Mouse (Mus musculus) ZHBTc4 (cell line): ENCODE measurements at regions not wholly inside any gene's neighbourhood (a gene's known extent, or its start where the extent isn't known, plus 50 kb on each side); places are given as distances from the start of the nearest gene placed in this dataset.
A peak's percentile ranks its signal among the peaks of the same experiment; 100 is the strongest.

Source experiments
- DNase-seq: peaks from one replicate; pipeline ENCODE4 v3.0.0-alpha.2; 2011; ENCODE audit warnings: low read depth, low spot score

DNA sequence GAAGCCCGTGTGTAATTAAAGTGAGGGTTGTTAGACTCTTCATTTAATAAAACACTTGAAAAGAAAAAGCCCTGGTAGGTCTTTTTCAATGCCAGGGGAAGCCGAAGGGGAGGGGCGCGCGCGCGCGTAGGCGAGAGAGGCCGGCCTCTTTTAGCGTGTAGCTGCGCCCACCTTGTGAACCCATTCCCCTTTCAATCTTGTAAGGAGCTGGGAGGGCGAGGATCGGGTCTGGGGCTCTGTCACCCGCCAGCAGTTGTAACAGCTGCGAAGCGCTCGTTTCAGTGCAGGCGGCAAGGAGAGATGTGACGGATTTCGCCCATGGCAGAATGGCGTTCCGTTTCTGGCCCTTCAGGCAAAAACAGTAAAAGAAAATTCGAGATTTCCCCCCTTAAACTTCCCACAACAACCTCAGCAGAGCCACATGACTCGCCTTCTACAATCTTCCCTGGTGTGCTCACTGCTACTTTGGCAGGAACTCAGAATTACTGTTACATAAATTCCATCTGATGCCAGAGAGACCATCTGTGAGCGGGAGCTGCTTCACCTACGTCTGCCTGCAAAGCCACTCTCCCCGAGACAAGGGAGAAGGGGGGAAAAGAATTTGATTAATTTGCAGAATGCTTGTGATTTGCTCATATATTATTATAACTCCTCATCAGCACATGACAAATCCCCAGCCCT, 436.4 kb downstream of the Zfp536 start:
- peak; percentile 25 for DNase-seq

DNA sequence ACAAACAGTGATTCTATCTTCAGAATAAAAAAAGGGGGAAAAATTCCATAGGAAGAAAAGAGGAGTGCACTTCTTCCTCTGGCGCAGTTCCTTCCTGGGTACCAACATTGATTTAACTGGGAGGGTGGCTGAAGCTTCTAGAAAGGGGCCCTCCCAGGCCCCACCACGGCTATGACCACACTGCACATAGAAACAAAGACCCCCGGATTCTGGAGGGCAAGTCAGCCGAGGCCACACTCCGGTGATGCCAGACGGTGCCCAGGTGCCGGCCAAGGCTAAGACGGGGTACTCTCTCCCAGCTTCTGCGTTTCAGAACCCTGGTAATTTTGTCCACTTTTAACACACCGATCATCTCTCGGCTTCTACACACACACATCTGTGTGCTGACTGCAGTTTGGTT, 435.8 kb downstream of the Zfp536 start:
- DNase-seq: no peak

DNA sequence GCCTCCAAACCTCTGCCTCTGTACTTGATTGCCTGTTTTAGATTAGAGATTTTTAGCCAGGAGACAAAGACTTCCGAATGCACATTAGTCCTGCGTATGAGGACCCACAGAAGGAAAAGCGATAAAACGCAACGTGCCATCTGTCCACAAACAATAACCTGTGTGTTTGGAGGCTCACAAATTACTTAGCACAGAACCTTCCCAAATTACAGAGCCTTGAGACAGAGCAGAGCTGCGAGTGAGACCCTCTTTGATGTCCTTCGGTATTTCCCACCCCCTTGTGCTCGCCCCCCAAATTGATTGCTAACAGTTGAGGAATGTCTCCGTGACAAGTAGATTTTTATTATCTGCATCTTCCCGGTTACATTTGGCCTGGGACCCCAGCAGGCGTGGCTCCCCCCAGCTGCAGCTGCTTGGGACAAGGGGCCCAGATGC, 435.4 kb downstream of the Zfp536 start:
- no peak for DNase-seq

DNA sequence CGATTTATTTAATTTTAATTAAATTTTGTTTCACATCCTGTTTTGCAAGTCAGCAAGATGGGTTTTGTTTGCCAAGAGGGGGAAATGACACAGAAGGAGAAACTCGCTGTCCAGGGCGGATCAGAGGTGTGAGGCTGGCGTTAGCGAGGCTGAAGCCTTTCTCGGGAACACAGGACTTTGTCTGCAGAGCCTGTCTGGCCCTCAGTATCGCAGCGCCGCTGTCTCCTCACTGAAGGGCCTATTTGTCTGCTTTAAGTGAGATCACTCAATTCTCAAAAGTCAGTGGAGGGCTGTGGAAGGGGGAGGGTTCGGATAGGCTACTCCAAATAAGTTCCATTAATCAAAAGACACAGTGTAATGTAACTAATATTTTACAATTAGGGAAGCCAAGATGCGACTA, 430.8 kb downstream of the Zfp536 start:
- no peak for DNase-seq

- no peak for DNase-seq
Measured at GRCm38 (mm10) chr7:37343021-37343593, 430.3 kb downstream of the Zfp536 start.

DNA sequence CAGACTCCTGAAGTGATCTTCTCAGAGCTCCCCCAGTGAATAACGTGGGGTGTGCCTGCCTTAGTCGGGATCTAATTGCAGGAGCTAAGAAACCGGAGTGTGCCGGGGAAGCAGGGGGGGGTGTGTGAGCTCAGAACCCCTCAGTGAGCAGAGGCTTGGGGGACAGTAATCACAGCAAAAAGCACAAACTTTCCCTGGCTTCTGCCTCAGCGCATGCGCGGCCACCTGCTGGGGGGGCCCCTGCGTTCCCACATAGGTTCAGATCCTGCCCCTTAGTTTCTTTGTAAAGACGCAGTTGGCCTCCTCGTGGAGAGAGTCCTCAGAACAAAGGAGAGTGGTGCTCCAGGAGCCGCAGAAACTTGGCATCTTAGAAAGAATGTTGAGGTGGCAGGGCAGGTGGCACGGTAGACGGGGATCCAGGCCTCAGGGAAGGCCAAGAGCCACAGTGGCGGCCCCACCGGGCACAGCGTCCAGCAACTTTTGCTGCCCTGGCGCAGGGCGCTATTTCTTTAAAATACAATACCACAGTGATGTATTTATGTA, 429.7 kb downstream of the Zfp536 start:
- no peak for DNase-seq

DNA sequence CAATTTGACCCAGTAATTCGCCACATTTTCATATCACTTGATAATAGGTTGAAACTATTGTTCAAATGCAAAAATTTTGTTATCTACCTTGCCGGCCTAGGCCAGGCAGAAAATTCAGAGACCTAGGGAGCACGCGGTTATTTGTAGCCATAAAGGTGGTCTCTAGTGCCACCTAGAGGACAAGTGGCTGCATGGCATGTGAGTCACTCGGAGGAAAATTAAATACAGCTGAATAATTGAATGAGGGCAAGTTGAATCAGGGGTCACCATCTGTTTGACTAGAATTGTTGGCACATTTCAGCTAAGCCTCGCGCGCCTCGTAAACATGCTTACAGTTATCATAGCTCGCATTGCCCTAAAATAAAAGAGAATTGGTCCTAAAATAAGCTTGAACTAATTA, 427.4 kb downstream of the Zfp536 start:
- DNase-seq: peak; percentile 73

- DNase-seq: peak; percentile 91
Measured at GRCm38 (mm10) chr7:37357647-37358395, 415.6 kb downstream of the Zfp536 start.

- DNase-seq: peak; percentile 36
Measured at GRCm38 (mm10) chr7:37358492-37358891, 414.9 kb downstream of the Zfp536 start.

- no peak for DNase-seq
Measured at GRCm38 (mm10) chr7:37359473-37359872, 414.0 kb downstream of the Zfp536 start.

- peak; percentile 64 for DNase-seq
Measured at GRCm38 (mm10) chr7:37360171-37360570, 413.3 kb downstream of the Zfp536 start.

- peak; percentile 49 for DNase-seq
Measured at GRCm38 (mm10) chr7:37361802-37362441, 411.5 kb downstream of the Zfp536 start.

GRCm38 (mm10) chr7:37362879-37363278, 410.6 kb downstream of the Zfp536 start:
- DNase-seq: no peak

GRCm38 (mm10) chr7:37363629-37364175, 409.7 kb downstream of the Zfp536 start:
- DNase-seq: no peak

GRCm38 (mm10) chr7:37364221-37364620, 409.2 kb downstream of the Zfp536 start:
- DNase-seq: no peak

- no peak for DNase-seq
Measured at GRCm38 (mm10) chr7:37366006-37366405, 407.4 kb downstream of the Zfp536 start.

DNA sequence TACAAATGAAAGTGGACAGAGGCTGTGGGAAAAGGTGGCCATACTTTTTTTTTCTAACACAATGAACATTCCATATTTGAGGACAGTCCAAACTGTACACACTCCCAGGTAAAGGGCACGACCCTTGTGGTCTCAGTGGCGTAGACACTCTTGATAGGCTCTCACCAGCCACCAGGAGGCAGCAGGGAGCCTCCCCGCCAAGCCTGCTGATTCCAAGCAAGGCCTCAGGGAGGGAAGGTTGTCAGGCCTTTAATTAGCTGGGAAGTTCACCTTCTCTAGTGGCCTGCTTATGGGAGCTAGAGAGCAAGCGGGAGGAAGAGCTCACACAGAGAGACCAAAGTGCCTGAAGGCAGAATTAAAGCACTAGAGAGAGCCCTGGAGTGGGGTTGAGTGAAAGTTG, 403.7 kb downstream of the Zfp536 start:
- DNase-seq: peak; percentile 86

GRCm38 (mm10) chr7:37373864-37374263, 399.6 kb downstream of the Zfp536 start:
- peak; percentile 64 for DNase-seq

DNA sequence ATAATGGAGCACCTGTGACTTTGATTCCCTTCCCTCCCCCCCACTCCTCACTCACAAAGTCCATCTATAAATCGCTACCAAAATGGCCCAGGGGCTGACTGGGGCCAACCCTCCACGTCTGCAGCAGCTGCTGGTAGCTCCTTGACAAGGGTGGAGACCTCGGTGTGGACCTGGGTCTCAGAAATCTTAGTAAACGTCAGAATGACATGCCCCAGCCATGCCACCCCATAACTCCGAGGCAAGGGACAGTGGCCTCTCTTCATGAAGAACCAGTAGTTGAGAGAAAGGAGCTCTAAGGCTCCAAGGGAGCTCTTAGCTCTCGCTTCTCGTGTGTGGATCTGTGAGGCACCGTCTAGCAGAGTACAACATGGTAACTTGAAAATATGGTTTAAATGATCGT, 398.4 kb downstream of the Zfp536 start:
- no peak for DNase-seq

GRCm38 (mm10) chr7:37375591-37375990, 397.9 kb downstream of the Zfp536 start:
- DNase-seq: no peak

- DNase-seq: no peak
Measured at GRCm38 (mm10) chr7:37376207-37376606, 397.2 kb downstream of the Zfp536 start.
